Mouse (Mus musculus): ENCODE measurements around the gene March8.

March8 gene

DNA sequence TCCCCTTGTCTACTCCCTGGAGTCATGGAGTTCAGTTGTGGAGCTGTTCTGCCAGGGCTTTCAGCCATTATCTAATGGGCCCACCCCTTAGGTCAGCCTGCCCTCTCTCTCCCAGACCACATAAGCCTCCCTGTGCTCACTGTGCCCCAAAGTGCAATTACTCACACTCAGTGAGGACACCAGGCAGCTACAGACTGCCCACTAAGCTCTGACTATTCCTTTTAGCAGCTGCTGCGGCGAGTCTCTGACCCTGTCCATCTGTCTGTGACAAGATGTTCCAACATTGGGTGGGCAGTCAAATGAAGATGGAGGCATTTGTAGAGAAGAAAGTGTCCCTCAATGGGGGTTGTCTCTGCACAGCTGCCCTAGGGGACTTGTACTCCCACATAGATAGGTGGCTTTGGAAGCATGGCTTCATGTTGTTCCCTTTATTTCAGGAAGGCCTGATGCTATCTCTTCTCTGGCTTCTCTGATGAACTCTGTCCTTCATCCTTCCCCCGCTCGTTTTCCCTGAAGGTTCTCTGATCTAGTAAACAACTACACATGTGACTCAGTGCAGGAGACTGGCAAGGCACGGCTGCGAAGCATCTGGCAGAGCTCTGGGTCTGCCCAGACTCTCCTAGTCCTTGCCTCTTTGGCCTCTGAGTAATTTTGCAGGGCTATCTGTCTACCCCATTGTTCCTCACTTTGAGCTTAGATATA lies 70.3 kb downstream of the March8 start:
- in situ Hi-C loops (cut with MseI, MboI), result no loop called here

DNA sequence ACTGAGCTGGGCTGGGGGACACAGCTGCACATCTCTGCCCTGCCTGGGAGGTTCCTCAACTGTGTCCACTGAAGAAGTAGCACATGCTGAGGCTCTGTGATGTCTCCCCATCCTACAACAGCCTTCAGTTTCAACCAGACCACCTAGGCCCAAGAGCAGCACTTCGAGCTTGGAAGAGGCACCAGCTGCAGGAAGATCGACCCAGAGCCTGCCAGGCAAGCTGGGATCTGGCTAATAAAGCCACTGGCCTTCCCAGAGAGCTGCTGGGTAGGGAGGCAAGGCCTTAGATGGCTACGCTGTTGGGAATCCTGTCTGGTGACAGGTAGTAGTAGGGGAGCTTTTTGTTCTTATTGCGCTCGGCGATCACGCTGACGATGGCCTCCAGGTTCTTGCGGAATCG lies 72.6 kb downstream of the March8 start:
- in situ Hi-C loops (cut with MseI, MboI), result no loop called here

DNA sequence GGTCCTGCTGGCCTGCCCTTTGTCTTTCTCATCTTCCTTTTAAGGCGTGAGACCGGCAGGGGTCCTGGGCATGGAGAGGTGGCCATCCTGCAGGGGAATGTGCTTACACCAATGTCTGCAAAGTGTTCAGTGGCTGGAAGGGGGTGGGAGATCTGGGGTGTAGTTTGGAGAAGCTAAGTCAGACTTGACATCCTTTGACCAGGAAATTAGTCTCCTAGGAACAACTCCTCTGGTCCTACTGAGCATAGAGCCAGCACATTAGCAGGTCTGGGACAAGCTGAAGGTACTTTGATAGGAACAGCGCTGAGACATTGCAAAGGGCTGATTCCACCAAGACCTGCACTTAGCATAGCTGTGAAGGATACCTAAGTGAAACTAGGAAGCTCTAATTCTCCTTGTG lies 73.9 kb downstream of the March8 start:
- in situ Hi-C loops (cut with MseI, MboI), result no loop called here

DNA sequence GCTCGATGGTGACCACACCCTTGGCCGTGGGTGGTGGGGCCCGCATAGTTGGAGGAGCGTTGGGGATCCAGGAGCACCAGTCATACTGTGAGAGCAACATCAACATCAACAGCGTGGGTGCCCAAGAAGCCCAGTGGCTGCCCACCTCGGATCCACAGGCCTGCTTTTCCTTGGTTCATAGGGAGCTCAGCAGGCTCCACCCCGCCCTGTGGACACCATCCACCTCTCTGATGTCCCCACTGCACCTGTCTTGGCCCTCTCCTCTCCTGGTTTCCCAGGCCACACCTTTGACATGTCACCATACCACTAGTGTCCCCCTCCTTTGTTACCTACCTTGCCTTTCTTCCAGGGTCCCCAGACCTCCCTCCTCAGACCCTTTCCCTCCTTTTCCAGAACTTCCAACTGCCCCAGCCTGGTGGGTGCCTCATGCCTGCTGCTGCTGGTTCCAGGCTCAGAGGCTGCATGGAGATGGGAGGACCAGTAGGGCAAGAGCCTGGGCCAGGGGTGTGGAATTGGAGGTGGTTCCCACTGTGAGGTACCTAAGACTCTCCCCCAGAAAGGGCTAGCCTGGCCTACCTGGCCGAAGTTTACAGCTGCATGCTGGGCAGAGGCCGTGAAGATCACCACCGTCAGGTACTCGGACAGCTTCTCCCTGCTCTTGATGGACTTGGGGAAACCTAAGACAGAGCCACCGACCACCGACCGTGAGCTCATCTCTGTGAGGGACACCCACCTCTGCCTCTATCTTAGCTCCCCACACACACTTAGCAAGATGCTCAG lies 74.9 kb downstream of the March8 start:
- in situ Hi-C loops (cut with MseI, MboI), result no loop called here

DNA sequence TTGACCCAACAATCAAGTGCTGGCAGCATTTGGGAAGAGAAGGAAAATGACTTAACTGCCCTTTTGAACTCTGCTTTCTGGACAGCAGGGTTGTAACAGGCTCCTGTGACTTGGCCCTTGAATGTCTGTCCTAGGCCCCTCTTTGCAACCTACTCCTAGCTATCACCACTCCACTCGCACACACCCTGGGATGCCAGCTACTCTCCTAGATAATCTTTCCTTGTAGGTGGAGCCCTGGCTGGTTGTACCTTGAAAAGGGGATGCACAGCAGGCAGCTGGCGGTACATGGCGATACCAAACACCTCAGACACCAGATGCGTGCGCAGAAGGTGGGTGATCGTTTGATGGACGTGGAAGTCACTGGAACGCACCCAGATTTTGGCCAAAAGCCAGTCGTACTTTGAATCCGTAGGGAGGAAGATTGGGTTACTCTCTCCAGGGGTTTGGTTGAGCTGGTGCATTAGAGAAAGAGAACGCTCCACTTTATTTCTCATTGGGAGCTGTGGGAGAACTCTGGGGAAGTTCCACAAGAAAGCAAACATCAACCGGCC lies 77.4 kb downstream of the March8 start:
- in situ Hi-C loops (cut with MseI, MboI), result no loop called here

DNA sequence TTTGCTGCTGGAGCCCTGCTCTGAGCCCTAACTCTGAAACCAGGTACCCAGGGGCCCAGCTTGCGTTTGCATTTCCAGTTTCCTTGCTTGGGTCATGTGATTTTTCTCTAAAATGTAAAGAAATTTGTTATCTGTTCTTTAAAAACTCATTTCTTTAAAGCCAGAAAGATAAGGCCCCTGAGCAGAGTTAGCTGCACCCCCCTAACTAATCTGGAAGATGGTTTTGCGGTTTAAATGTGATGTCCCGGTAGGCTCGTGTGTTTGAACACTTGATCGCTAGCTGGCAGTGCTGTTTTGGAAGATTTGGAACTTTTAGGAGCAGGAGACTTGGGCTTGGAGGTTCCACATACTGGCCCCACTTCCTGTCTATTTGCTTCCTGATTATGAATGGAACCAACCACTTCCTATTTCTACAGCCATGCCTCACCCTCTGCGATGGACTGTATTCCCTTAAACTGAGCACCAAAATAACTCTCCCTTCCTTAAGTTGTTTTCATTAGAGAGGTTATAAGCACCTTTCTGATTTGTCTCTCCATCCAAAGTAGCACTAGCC lies 78.3 kb downstream of the March8 start:
- in situ Hi-C loops (cut with MseI, MboI), result no loop called here

DNA sequence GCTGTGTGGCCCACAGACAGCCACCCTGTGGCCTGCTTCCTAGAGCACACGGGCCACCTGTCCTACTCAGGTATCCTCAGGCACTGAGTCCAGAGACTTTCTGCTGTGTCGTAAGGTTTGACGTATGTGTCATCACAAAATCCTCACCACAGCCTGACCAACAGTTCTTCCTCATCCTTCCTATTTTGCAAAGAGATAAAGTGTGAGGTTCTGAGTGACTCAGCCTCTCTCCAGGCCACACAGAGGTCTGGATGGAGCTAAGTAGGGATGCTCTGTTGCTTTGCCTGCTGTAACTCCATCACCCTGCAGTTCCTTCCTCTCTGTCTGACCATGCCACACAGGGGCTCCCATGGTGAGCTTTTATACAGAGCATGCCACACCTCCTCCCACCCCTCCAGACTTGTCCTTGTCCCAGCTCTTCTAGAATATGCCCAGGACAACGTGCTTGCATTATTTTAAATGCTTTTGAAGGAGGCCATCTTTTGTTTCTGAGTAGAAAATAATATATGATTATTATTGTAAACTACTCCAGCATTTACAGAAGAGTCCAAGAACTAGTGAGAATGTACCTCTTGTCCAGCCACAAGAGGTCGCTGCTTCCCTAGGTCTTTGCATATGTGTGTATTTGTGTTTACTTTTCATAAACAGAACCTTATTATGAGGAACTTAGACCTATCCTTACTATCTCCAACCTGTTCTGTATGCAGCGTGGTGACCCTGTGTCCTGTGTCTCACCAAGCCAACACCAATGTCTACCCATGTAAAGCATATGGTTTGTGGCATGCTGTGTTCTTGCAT lies 79.9 kb downstream of the March8 start:
- in situ Hi-C loops (cut with MseI, MboI), result no loop called here

DNA sequence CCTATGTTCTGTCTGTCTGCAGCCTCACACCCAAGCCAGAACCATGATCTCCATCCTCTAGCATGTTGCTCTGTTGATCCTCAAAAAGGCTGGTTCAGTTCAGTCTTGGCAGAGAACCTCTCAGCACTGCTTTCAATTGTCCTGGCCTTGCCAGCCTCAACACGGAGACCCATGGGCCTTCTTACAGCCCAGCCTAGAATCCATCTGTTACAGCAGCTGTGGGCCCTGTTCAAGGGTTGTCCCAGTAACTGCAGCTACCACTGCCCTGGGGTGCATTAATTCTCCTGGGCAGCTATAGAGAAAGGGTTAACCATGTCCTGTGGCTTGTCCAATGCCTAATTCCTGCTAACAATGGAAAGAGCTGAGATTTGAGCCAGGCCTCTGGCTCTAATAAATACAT lies 80.7 kb downstream of the March8 start:
- in situ Hi-C loops (cut with MseI, MboI), result no loop called here

DNA sequence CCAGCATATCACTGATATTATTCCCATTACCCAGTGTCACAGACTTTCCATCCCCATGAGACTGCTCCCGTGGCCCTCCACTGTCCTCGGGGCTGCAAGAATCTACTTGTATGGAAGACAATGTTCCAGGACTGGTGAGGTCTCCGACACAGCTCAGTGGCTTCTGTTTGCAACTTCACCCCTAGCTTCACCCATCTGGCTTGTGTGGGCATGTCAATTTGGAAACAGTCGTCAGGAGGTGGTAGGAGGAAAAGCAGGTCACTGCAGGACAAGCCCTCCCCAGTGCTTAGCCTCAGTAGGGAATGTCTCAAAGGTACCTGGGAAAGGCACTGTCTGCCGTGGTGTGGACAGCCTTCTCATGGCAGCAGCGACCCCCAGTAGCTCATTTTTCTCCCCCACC lies 81.9 kb downstream of the March8 start:
- in situ Hi-C loops (cut with MseI, MboI), result loop anchor here in 1 of 2 experiments (10.0 kb wide), 1 partner anchor 145 kb away; no protein-coding TSS in a partner anchor

DNA sequence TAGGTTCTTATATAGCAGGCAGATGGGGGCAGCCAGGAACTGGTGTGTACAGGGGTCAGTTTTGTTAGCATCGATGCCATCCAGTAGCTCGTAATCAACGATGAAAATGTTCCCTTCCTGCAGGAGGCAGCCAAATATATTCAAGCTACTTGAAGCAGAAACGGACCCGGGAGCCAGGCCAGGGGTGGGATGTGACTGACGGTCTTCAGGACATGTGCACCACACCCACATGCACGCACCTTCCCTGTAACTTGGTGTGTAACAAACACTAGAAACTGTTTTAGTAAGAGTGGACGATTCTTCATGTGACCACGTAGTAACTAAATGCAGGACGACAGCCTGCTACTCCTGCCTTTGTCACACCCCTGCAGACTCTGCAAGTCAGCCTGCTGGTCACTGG lies 82.4 kb downstream of the March8 start:
- in situ Hi-C loops (cut with MseI, MboI), result loop anchor here in 1 of 2 experiments (10.0 kb wide), 1 partner anchor 145 kb away; no protein-coding TSS in a partner anchor

DNA sequence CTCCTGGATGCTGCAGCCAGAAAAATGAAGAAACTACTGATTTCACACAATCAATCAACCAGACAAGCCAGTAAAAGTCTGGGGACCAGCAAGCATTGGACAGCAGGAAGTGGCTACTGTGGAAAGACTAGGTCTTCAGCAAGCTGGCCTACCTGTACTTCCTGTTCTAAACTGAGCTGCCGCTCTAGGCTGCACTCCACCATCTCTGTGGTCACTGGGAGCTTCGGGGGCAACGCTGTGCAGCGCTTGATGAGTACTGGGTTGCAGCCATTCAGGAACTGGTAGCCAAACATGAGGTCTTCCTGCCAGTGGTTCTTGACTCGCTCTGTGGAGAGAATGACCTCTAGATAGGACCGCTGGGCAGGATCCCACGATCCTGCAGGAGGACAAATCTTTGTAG lies 85.2 kb downstream of the March8 start:
- in situ Hi-C loops (cut with MseI, MboI), result loop anchor here in 1 of 2 experiments (10.0 kb wide), 1 partner anchor 142 kb away; no protein-coding TSS in a partner anchor

DNA sequence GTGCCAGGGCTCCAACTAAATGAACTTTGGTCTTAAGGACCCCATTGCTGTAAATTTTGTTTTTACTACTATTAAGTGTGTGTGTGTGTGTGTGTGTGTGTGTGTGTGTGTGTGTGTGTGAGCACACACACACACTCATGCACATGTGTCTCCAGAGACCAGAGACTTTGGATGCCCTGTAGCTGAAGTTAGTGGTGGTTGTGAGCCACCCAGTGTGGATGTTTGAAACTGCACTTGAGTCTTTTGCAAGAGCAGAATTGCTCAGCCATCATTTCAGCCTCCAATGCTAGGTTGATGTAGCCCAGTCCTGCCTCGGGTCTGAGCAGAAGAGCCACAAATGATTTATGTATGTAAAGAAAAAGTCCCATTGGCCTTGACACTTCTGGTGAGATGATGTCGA lies 85.8 kb downstream of the March8 start:
- in situ Hi-C loops (cut with MseI, MboI), result loop anchor here in 1 of 2 experiments (10.0 kb wide), 1 partner anchor 141 kb away; no protein-coding TSS in a partner anchor

DNA sequence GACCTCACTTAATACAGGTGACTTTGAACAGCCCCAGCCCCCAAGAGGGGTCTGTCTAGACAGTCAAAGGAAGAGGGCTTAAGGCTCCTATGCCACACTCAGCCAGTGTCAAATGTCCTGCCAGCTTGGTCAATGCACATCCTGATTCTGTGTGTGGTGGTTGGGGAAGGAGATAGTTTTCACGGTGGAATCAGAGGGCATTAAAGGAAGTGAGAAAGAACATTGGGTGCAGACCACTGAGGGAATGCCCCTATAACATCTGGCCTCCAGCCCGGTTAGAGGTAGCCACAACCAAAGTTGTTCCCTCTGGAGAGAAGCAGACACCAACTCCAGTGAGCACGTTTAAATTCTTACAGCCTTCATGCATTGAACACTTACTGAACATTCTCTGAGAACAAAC lies 89.7 kb downstream of the March8 start:
- in situ Hi-C loops (cut with MseI, MboI), result loop anchor here in 1 of 2 experiments (10.0 kb wide), 1 partner anchor 137 kb away; no protein-coding TSS in a partner anchor

DNA sequence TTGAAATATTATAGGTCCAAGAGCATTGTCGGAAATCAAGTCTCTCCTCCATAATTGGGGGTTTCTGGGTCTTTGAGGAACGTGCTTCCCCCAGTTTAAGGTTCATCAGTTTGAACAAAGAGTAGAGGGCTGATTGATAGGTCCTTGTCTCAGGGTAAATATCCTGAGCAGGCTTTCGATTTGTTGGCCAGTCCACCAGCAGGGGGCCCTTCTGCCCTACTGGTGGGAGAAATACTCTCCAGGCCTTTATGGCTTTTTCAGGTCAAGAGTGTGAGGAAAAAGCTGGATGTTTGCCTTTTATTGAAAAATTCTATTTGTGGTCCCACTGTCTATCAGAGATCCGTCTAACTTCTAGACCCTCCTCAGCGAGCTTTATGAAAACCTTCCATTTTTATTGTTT lies 90.5 kb downstream of the March8 start:
- in situ Hi-C loops (cut with MseI, MboI), result loop anchor here in 1 of 2 experiments (10.0 kb wide), 1 partner anchor 137 kb away; no protein-coding TSS in a partner anchor

DNA sequence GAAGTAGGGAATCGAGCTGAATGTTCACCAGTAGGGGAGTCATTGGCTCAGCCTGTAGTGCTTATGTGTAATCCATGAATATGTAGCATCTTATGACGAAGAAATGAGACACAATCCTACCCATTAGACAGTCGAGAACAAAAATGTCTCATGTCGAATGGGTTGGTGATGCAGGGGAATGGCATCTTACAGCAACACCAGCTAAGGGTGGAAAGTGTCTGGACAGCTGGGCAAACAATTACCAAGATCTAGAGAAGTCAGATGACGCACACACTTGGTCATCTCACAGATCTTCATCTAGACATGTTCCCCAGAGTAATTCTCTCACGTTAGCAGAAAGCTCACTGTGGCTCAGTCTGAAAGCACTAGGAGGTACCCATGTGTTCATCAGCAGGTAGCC lies 101.0 kb downstream of the March8 start:
- in situ Hi-C loops (cut with MseI, MboI), result no loop called here

DNA sequence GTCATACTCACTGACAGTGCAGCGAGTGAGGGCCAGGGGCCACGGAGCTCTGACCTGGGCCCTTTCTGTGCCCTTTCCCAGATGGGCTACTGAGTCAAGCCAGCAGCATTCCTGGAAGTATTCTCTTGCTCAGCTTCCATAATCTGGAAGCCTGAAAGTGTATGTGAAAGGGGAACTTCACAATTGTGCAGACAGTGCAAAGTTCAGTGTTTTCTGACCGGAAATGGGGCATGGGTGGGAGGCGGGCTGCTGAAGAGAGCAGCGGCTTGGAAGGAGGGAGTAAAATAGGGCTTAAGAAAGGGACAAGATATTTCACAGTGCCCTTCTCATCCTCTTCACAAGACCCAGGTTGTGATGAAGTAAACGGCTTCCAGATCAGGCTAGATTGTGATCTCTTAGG lies 101.7 kb downstream of the March8 start:
- in situ Hi-C loops (cut with MseI, MboI), result no loop called here

DNA sequence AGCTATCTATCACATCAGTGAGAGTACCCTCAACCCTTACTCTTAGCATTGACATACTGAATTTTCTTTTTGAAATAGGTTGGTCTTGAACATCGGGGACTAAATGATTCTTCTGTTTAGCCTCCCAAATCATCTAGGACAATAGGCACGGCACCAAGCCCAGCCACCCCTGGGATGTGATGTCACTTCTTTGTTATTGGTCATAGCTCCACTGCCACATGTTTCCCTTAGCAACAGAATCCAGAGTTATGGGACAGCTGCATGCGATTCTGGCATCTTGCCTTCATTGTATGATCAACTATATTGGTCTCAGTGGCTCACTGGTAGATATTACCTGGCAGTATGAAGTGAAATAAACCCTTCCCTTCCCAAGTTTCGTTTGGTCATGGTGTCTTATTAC lies 102.6 kb downstream of the March8 start:
- in situ Hi-C loops (cut with MseI, MboI), result no loop called here

DNA sequence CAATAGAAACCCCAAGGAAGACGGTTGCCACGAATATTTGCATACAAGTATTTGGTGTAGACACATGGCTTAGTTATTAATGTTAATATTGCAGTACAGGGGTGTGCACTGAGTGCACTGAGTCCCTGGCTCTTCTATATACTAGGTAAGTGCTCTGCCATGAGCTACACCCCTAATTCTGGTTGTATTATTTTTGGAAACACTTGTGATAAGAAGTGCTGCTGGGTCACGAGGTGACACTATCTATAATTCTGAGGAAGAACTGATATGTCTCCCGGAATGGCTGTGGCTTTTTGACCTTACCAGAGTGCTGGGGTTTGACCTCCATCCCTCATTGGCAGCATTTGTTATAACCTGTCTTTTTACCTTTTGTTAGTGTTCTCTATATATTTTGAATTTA lies 103.0 kb downstream of the March8 start:
- in situ Hi-C loops (cut with MseI, MboI), result no loop called here

DNA sequence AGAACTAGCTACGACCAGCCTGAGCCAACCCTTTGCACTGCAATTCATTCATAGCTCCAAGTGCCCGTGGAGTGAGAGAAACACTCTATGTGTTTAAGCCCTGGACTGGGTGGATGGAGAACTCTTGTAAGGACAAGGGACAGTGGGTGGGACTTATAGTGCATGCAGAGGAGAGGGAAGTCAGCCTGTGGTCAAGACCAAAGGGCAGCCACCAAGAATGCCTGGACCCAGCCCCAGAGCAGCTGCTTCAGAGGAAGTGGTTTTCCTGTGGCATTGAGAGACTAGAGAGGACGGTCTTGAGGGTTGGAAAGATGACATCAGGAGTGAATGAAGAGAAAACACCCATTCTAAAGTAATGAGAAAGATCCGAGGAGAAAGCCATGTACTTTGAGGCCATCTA lies 118.0 kb downstream of the March8 start:
- in situ Hi-C loops (cut with MseI, MboI), result no loop called here

DNA sequence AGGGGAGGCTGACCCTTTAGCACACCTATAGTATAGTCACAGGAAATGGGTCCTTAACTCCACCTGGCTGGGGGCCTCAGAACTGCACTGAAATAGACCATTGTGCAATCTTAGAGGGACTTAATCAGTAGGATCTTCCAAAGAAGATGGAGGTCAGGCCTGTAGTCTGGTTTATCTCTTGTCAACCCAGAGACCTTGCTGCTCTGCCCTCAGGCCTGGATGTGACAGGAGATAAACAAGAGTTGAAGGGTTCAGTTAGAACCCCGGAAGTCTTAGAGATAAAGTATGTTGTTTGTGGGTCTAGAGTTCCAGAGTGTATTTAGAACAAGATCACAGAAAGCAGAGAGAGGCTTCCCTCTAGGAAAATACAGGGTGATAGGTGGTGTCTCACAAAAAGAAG lies 118.7 kb downstream of the March8 start:
- in situ Hi-C loops (cut with MseI, MboI), result no loop called here

DNA sequence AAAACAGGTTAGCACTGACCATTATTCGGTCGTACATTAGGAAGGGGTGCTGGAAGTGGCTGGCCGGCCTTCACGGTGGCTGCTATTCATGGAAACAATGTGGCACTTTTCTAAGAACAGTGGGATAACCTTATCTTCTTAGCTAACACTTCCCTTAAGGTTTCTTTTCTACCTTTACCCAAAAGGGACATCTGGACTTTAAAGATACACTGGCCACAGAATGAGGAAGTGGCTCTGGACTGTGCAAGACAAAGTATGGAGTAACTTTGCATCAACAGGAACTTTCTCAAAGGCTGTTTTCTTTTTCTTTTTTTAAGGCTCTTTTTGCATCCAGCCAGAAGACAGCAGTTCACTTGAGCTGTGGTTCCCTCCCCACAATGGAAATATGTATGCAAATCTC lies 120.9 kb downstream of the March8 start:
- in situ Hi-C loops (cut with MseI, MboI), result no loop called here

All from mouse trophoblast stem cell (cell line).